ENCODE assay signal across 9 mouse cellular contexts in genomic region chr6:129256018-129256417, GRCm38 (mm10). TPM values are rescaled to one million over a fixed set of nuclear protein-coding genes. Genes with fewer than 3 reads are reported as not detected.
DNase-seq lines count a peak whose midpoint lies in the region; ATAC-seq lines count a peak whose summit lies in the region.
"Had no signal": no experiment of that assay in that cellular context is flagged by ENCODE, and none has a peak within 500 bp of the region (broad histone marks: within the 10 kb centered on the region; RNA-seq: fewer than 3 reads in every experiment).

No protein-coding gene starts in this region.

- H3K9me3 ChIP-seq in heart, embryonic 11.5 days (replicated peaks; ENCODE audit: control insufficient read depth, low read length), result no peaks in the 10 kb centered on the region
- no peaks in the 10 kb centered on the region for H3K9me3 ChIP-seq in neural tube, embryonic 15.5 days (replicated peaks)
- H3K9me3 ChIP-seq: limb, embryonic 15.5 days had no signal

- no peak overlapping the region for H3K4me2 ChIP-seq in heart, embryonic 11.5 days
- H3K4me2 ChIP-seq in neural tube, embryonic 15.5 days, result no peak overlapping the region
- H3K4me2 ChIP-seq: limb, embryonic 15.5 days had no signal

- H3K9ac ChIP-seq in heart, embryonic 11.5 days (ENCODE audit: low read depth, low read length), result no peak overlapping the region
- H3K9ac ChIP-seq in neural tube, embryonic 15.5 days (replicated peaks), result no peak overlapping the region
- H3K9ac ChIP-seq: limb, embryonic 15.5 days had no signal

- no peaks in the 10 kb centered on the region for H3K4me1 ChIP-seq in heart, embryonic 11.5 days (ENCODE audit: control insufficient read depth, insufficient read depth, low read length)
- no peaks in the 10 kb centered on the region for H3K4me1 ChIP-seq in neural tube, embryonic 15.5 days
- H3K4me1 ChIP-seq: limb, embryonic 15.5 days had no signal

- no peak overlapping the region for H3K27ac ChIP-seq in heart, embryonic 11.5 days (ENCODE audit: low read depth, low read length)
- H3K27ac ChIP-seq in neural tube, embryonic 15.5 days (replicated peaks), result no peak overlapping the region
- H3K27ac ChIP-seq: limb, embryonic 15.5 days had no signal

- no peak overlapping the region for H3K4me3 ChIP-seq in heart, embryonic 11.5 days (ENCODE audit: low read depth, low read length)
- H3K4me3 ChIP-seq in neural tube, embryonic 15.5 days (replicated peaks), result no peak overlapping the region
- H3K4me3 ChIP-seq: limb, embryonic 15.5 days had no signal

- DNase-seq in heart, adult 8-10 months (ENCODE audit: low spot score), result peak; percentile 16
- peak; percentile 50 for DNase-seq in thymus, postnatal 14 days
- DNase-seq in thymus, postnatal 36 days, result no peak
- no peak for DNase-seq in urinary bladder, adult 18-20 months (ENCODE audit: low spot score in 2 of 2)
- DNase-seq in kidney, adult 11 months, result no peak

- 52% methylated on average over 7 of the region's 7 CpGs for WGBS in heart, embryonic 11.5 days (ENCODE audit: insufficient replicate concordance)
- 60% methylated on average over 7 of the region's 7 CpGs for WGBS in neural tube, embryonic 15.5 days

- no peaks in the 10 kb centered on the region for H3K27me3 ChIP-seq in heart, embryonic 11.5 days (ENCODE audit: control insufficient read depth, insufficient read depth, low read length)
- no peaks in the 10 kb centered on the region for H3K27me3 ChIP-seq in neural tube, embryonic 15.5 days (replicated peaks)
- H3K27me3 ChIP-seq: limb, embryonic 15.5 days had no signal

- no peaks in the 10 kb centered on the region for H3K36me3 ChIP-seq in heart, embryonic 11.5 days (ENCODE audit: control insufficient read depth, insufficient read depth, low read length)
- H3K36me3 ChIP-seq in neural tube, embryonic 15.5 days, result no peaks in the 10 kb centered on the region
- H3K36me3 ChIP-seq: limb, embryonic 15.5 days had no signal

- no peak for ATAC-seq in heart, embryonic 11.5 days (replicated peaks; ENCODE audit: insufficient number of reproducible peaks, low FRiP score, low TSS enrichment)
- peak; percentile 62 for ATAC-seq in inflammation-experienced regulatory T-cells, adult 6 months
- ATAC-seq in neural tube, embryonic 15.5 days (ENCODE audit: low FRiP score), result no peak; the same call in 1 of the 2 replicates

RNA-seq across cellular contexts. Expression of gene Cd69, which starts 19.2 kb away (rescaled TPM):
- total RNA-seq in heart, adult 8-10 months (2022), result under 1 TPM in 1 of 4 experiments, not detected in 3; 0.16 TPM
- polyA plus RNA-seq in heart, embryonic 11.5 days (2014; fragmentation: Nextera tagmentation; extraction: Ambion mirVana), result not detected in 2 replicates
- polyA plus RNA-seq in inflammation-experienced regulatory T-cells, adult 6 months (2017; shearing (Covaris generic)), result 100 to 1,000 TPM; 152 to 264 (median 175) TPM
- 0.09 and 0.47 TPM in 2 replicates for polyA plus RNA-seq in neural tube, embryonic 15.5 days (2015; fragmentation: Nextera tagmentation; extraction: Ambion mirVana)

Comparison
In these comparisons a context has a peak if more than half of its experiments do, and no peak if none do; other contexts are left out.
1. DNase-seq: peak in heart, adult 8-10 months (single experiment) and thymus, postnatal 14 days (single experiment); none in thymus, postnatal 36 days (0 of 2), urinary bladder, adult 18-20 months (0 of 2) and kidney, adult 11 months (single experiment).
2. RNA of gene Cd69, which starts 19.2 kb away (polyA plus RNA-seq): 152 to 264 TPM in inflammation-experienced regulatory T-cells, adult 6 months; 0.09 to 0.47 TPM in neural tube, embryonic 15.5 days and not detected in heart, embryonic 11.5 days; every median in the first group is over 100 times any median in the second.